8 mouse cellular contexts compared by ENCODE assay signal in genomic region chr4:133814804-133815515, GRCm38 (mm10). TPM values are rescaled to one million over a fixed set of nuclear protein-coding genes. Genes with fewer than 3 reads are reported as not detected.
DNase-seq lines count a peak whose midpoint lies in the region; ATAC-seq and TF ChIP-seq lines count a peak whose summit lies in the region.

No protein-coding gene starts in this region.

- H3K27me3 ChIP-seq in CH12.LX (replicated peaks) = no peaks in the 10 kb centered on the region
- no peaks in the 10 kb centered on the region for H3K27me3 ChIP-seq in embryonic facial prominence, embryonic 12.5 days
- no peaks in the 10 kb centered on the region for H3K27me3 ChIP-seq in intestine, embryonic 14.5 days (replicated peaks; ENCODE audit: control insufficient read depth, insufficient read depth, low read length)
- 0 out of 2 replicates have a peak, but pooled peaks cover 4% of the 10 kb centered on the region for H3K27me3 ChIP-seq in midbrain, embryonic 12.5 days

- peak; percentile 13 to 31 for DNase-seq in cerebellum, postnatal 10 days
- no peak for DNase-seq in cerebellum, postnatal 14 days
- no peak for DNase-seq in CH12.LX (ENCODE audit: extremely low read depth)
- DNase-seq in intestine, embryonic 14.5 days (ENCODE audit: low spot score) = no peak
- DNase-seq in layer of hippocampus, postnatal 25 days (ENCODE audit: extremely low spot score in 1 of 2, low spot score in 1 of 2) = no peak
- no peak for DNase-seq in left cerebral cortex, adult 18-20 months (ENCODE audit: low spot score in 2 of 2)

- no peak for TF ChIP-seq EP300 in CH12.LX (IDR thresholded peaks at IDR 0.05; ENCODE audit: low read length)

- H3K36me3 ChIP-seq in CH12.LX (replicated peaks in 1 of 2; ENCODE audit: control insufficient read depth in 1 of 2, insufficient read depth in 1 of 2, low read length in 1 of 2) = no peaks in the 10 kb centered on the region
- H3K36me3 ChIP-seq in embryonic facial prominence, embryonic 12.5 days = no peaks in the 10 kb centered on the region
- no peaks in the 10 kb centered on the region for H3K36me3 ChIP-seq in intestine, embryonic 14.5 days (ENCODE audit: control insufficient read depth, insufficient read depth, low read length)
- H3K36me3 ChIP-seq in midbrain, embryonic 12.5 days = no peaks in the 10 kb centered on the region

- no peaks in the 10 kb centered on the region for H3K9me3 ChIP-seq in CH12.LX (replicated peaks; ENCODE audit: low read length)
- no peaks in the 10 kb centered on the region for H3K9me3 ChIP-seq in embryonic facial prominence, embryonic 12.5 days
- no peaks in the 10 kb centered on the region for H3K9me3 ChIP-seq in intestine, embryonic 14.5 days (ENCODE audit: control insufficient read depth, low read length)
- no peaks in the 10 kb centered on the region for H3K9me3 ChIP-seq in midbrain, embryonic 12.5 days

- H3K27ac ChIP-seq in CH12.LX (ENCODE audit: insufficient read depth, low read depth) = peak overlapping the region; percentile 98
- peak overlapping the region; percentile 100 for H3K27ac ChIP-seq in embryonic facial prominence, embryonic 12.5 days
- peak overlapping the region; percentile 100 for H3K27ac ChIP-seq in intestine, embryonic 14.5 days (ENCODE audit: low read depth)
- peak overlapping the region; percentile 100 for H3K27ac ChIP-seq in midbrain, embryonic 12.5 days (replicated peaks)

- dilution Hi-C loops in CH12.LX (cut with MboI; ENCODE audit: extremely low pct_ligation_motif_present, extremely low pct_unique_long_range_greater_than_20kb, low sequenced_read_pairs) = no loop called here

- ATAC-seq in embryonic facial prominence, embryonic 12.5 days (ENCODE audit: insufficient number of reproducible peaks, insufficient read depth, low FRiP score, low TSS enrichment) = no peak
- no peak for ATAC-seq in intestine, embryonic 14.5 days (replicated peaks; ENCODE audit: low FRiP score, low TSS enrichment, low read depth)
- ATAC-seq in midbrain, embryonic 12.5 days (ENCODE audit: low FRiP score, low read depth) = no peak

- TF ChIP-seq CTCF in CH12.LX (conservative IDR thresholded peaks at IDR 0.05 in 1 of 2, IDR thresholded peaks at IDR 0.05 in 1 of 2; ENCODE audit: low read depth in 2 of 2, low read length in 2 of 2) = no peak

- TF ChIP-seq POLR2A in CH12.LX (IDR thresholded peaks at IDR 0.05; ENCODE audit: low read depth, low read length) = no peak

- H3K79me2 ChIP-seq in CH12.LX (replicated peaks; ENCODE audit: control insufficient read depth, extremely low read depth, insufficient read depth, poor library complexity, severe bottlenecking) = no peaks in the 10 kb centered on the region

- H3K9ac ChIP-seq in CH12.LX (ENCODE audit: insufficient read depth, low read depth) = peak overlapping the region; percentile 99
- H3K9ac ChIP-seq in embryonic facial prominence, embryonic 12.5 days = peak overlapping the region; percentile 77
- H3K9ac ChIP-seq in intestine, embryonic 14.5 days (ENCODE audit: low read length) = peak overlapping the region; percentile 85
- peak overlapping the region; percentile 79 for H3K9ac ChIP-seq in midbrain, embryonic 12.5 days (replicated peaks)

- TF ChIP-seq RAD21 in CH12.LX (IDR thresholded peaks at IDR 0.05; ENCODE audit: low read depth, low read length) = no peak

- H3K4me2 ChIP-seq in CH12.LX (ENCODE audit: insufficient read depth, low read depth, poor library complexity, severe bottlenecking) = peak overlapping the region; percentile 100
- peak overlapping the region; percentile 57 for H3K4me2 ChIP-seq in embryonic facial prominence, embryonic 12.5 days (replicated peaks)
- peak overlapping the region; percentile 59 for H3K4me2 ChIP-seq in intestine, embryonic 14.5 days (ENCODE audit: low read length)
- peak overlapping the region; percentile 61 for H3K4me2 ChIP-seq in midbrain, embryonic 12.5 days (replicated peaks)

- H3K4me1 ChIP-seq in CH12.LX (ENCODE audit: control insufficient read depth in 1 of 2, insufficient read depth in 2 of 2) = peaks cover 0 to 21% of the 10 kb centered on the region in 2 experiments; a peak in 2 of 4 replicates
- peaks cover 20% of the 10 kb centered on the region for H3K4me1 ChIP-seq in embryonic facial prominence, embryonic 12.5 days
- H3K4me1 ChIP-seq in intestine, embryonic 14.5 days (replicated peaks; ENCODE audit: control insufficient read depth, insufficient read depth, low read length) = peaks cover 22% of the 10 kb centered on the region
- H3K4me1 ChIP-seq in midbrain, embryonic 12.5 days = peaks cover 25% of the 10 kb centered on the region

- WGBS in embryonic facial prominence, embryonic 12.5 days = 5% methylated on average over 25 of the region's 25 CpGs
- WGBS in intestine, embryonic 14.5 days = 19% methylated on average over 25 of the region's 25 CpGs
- 3% methylated on average over 25 of the region's 25 CpGs for WGBS in midbrain, embryonic 12.5 days

- H3K4me3 ChIP-seq in CH12.LX (replicated peaks in 1 of 3; ENCODE audit: low read depth in 2 of 3, low read length in 2 of 3, poor library complexity in 1 of 3) = peak overlapping the region; percentile 55 to 64 (median 63)
- peak overlapping the region; percentile 57 for H3K4me3 ChIP-seq in embryonic facial prominence, embryonic 12.5 days
- peak overlapping the region; percentile 46 for H3K4me3 ChIP-seq in intestine, embryonic 14.5 days (ENCODE audit: low read depth, low read length)
- peak overlapping the region; percentile 68 for H3K4me3 ChIP-seq in midbrain, embryonic 12.5 days

- in situ Hi-C loops in CH12.LX (cut with MboI; ENCODE audit: low pct_ligation_motif_present, low pct_unique_long_range_greater_than_20kb, low sequenced_read_pairs) = loop anchor here (5.0 kb wide), 1 partner anchor 58 kb away; the partner anchor contains the start of gene Arid1a

TF ChIP-seq in CH12.LX, 34 proteins besides CTCF, POLR2A, EP300 and RAD21:
- TF ChIP-seq MYC (IDR thresholded peaks at IDR 0.05; ENCODE audit: low read depth, low read length) (no peak; the same call in 1 of the 2 replicates), ETS1 (conservative IDR thresholded peaks at IDR 0.05; ENCODE audit: low read depth, low read length) (0 out of 2 replicates have a peak, but pooled peaks have one; percentile 9), CHD1 (IDR thresholded peaks at IDR 0.05; ENCODE audit: low read depth, low read length) (peak; percentile 57; the same call in 1 of the 2 replicates)

RNA-seq across cellular contexts. Expression of gene Arid1a, which starts 58.4 kb away (rescaled TPM):
- total RNA-seq in CH12.LX (2012; rRNA removed) = 17.9 and 19.1 TPM in 2 replicates
- total RNA-seq in CH12.LX (2014; rRNA removed) = 4.7 and 6.4 TPM in 2 replicates
- polyA plus RNA-seq in CH12.LX (2012; ENCODE audit: insufficient read length, low read depth) = 36.3 and 47.1 TPM in 2 replicates
- 37.5 and 40.1 TPM in 2 replicates for polyA plus RNA-seq in embryonic facial prominence, embryonic 12.5 days (2016; fragmentation: Nextera tagmentation; extraction: Ambion mirVana)
- polyA plus RNA-seq in intestine, embryonic 14.5 days (2014; fragmentation: Nextera tagmentation; extraction: Ambion mirVana) = 40.3 and 40.5 TPM in 2 replicates
- 47.7 and 48.5 TPM in 2 replicates for polyA plus RNA-seq in midbrain, embryonic 12.5 days (2016; fragmentation: Nextera tagmentation; extraction: Ambion mirVana)
- total RNA-seq in layer of hippocampus, postnatal 25 days (2021) = 10 to 100 TPM; 68.5 to 88.4 TPM
- 10 to 100 TPM; 83.3 to 86.2 TPM for total RNA-seq in left cerebral cortex, adult 18-20 months (2021)

Comparison
In these comparisons a context has a peak if more than half of its experiments do, and no peak if none do; other contexts are left out.
1. DNase-seq: peak in cerebellum, postnatal 10 days (2 of 2); none in cerebellum, postnatal 14 days (0 of 2), CH12.LX (single experiment), intestine, embryonic 14.5 days (single experiment), layer of hippocampus, postnatal 25 days (0 of 2) and left cerebral cortex, adult 18-20 months (0 of 2).
2. Peak in every context shown above with its lines, with median percentiles within 50 percentile points of each other: H3K27ac ChIP-seq, H3K4me2 ChIP-seq, H3K4me3 ChIP-seq and H3K9ac ChIP-seq.